8 mouse cellular contexts compared by ENCODE assay signal in genomic region chrX:13071776-13072460, GRCm38 (mm10). TPM values are rescaled to one million over a fixed set of nuclear protein-coding genes. Genes with fewer than 3 reads are reported as not detected.
A peak's percentile ranks its signal among the peaks of the same experiment; 100 is the strongest.
DNase-seq lines count a peak whose midpoint lies in the region; ATAC-seq and TF ChIP-seq lines count a peak whose summit lies in the region.

No protein-coding gene starts in this region.

- H3K4me3 ChIP-seq in embryonic facial prominence, embryonic 14.5 days (ENCODE audit: low read depth, low read length) = peak overlapping the region; percentile 70
- peak overlapping the region; percentile 67 for H3K4me3 ChIP-seq in kidney, embryonic 14.5 days (ENCODE audit: low read length)
- peak overlapping the region; percentile 68 for H3K4me3 ChIP-seq in limb, embryonic 15.5 days
- H3K4me3 ChIP-seq in midbrain, postnatal 0 days (ENCODE audit: low read depth, low read length) = peak overlapping the region; percentile 65

- H3K9ac ChIP-seq in embryonic facial prominence, embryonic 14.5 days (ENCODE audit: low read depth, low read length) = peak overlapping the region; percentile 88
- H3K9ac ChIP-seq in kidney, embryonic 14.5 days (ENCODE audit: low read depth, low read length) = peak overlapping the region; percentile 88
- H3K9ac ChIP-seq in limb, embryonic 15.5 days = peak overlapping the region; percentile 69
- H3K9ac ChIP-seq in midbrain, postnatal 0 days (replicated peaks; ENCODE audit: low read length, poor library complexity, severe bottlenecking) = peak overlapping the region; percentile 81

- peaks cover 11% of the 10 kb centered on the region; the same call in 1 of the 2 replicates for H3K27me3 ChIP-seq in embryonic facial prominence, embryonic 14.5 days (replicated peaks; ENCODE audit: control insufficient read depth, insufficient read depth, low read length)
- no peaks in the 10 kb centered on the region for H3K27me3 ChIP-seq in kidney, embryonic 14.5 days (ENCODE audit: control insufficient read depth, insufficient read depth, low read length)
- peaks cover 17% of the 10 kb centered on the region; the same call in 1 of the 2 replicates for H3K27me3 ChIP-seq in limb, embryonic 15.5 days
- no peaks in the 10 kb centered on the region for H3K27me3 ChIP-seq in midbrain, postnatal 0 days (ENCODE audit: insufficient read depth, low read length)

- peak overlapping the region; percentile 55 for H3K4me2 ChIP-seq in embryonic facial prominence, embryonic 14.5 days (ENCODE audit: low read depth, low read length)
- peak overlapping the region; percentile 19 for H3K4me2 ChIP-seq in kidney, embryonic 14.5 days (replicated peaks; ENCODE audit: low read depth, low read length)
- peak overlapping the region; percentile 14; the same call in 1 of the 2 replicates for H3K4me2 ChIP-seq in limb, embryonic 15.5 days
- H3K4me2 ChIP-seq in midbrain, postnatal 0 days (ENCODE audit: low read depth, low read length, poor library complexity, severe bottlenecking) = peak overlapping the region; percentile 38

- peak overlapping the region; percentile 94 for H3K27ac ChIP-seq in embryonic facial prominence, embryonic 14.5 days (replicated peaks; ENCODE audit: low read depth, low read length)
- peak overlapping the region; percentile 93 for H3K27ac ChIP-seq in kidney, embryonic 14.5 days (ENCODE audit: low read depth, low read length)
- H3K27ac ChIP-seq in limb, embryonic 15.5 days = peak overlapping the region; percentile 94
- peak overlapping the region; percentile 95 for H3K27ac ChIP-seq in midbrain, postnatal 0 days (ENCODE audit: low read depth, low read length)

- 15% methylated on average over 15 of the region's 67 CpGs for WGBS in embryonic facial prominence, embryonic 14.5 days
- 19% methylated on average over 41 of the region's 67 CpGs for WGBS in kidney, embryonic 14.5 days
- 14% methylated on average over 57 of the region's 67 CpGs for WGBS in limb, embryonic 15.5 days
- WGBS in midbrain, postnatal 0 days = 17% methylated on average over 54 of the region's 67 CpGs

- H3K4me1 ChIP-seq in embryonic facial prominence, embryonic 14.5 days (ENCODE audit: control insufficient read depth, insufficient read depth, low read length) = no peaks in the 10 kb centered on the region
- H3K4me1 ChIP-seq in kidney, embryonic 14.5 days (ENCODE audit: control insufficient read depth, insufficient read depth, low read length) = no peaks in the 10 kb centered on the region
- no peaks in the 10 kb centered on the region for H3K4me1 ChIP-seq in limb, embryonic 15.5 days
- H3K4me1 ChIP-seq in midbrain, postnatal 0 days (ENCODE audit: insufficient read depth, low read length) = no peaks in the 10 kb centered on the region

- ATAC-seq in embryonic facial prominence, embryonic 14.5 days (ENCODE audit: low read depth) = peak; percentile 45
- peak; percentile 50 for ATAC-seq in kidney, embryonic 14.5 days (ENCODE audit: low FRiP score, low TSS enrichment)
- peak; percentile 21 for ATAC-seq in limb, embryonic 15.5 days (ENCODE audit: insufficient number of reproducible peaks, low FRiP score, low TSS enrichment, low read depth)
- ATAC-seq in midbrain, postnatal 0 days (ENCODE audit: low FRiP score) = peak; percentile 24; the same call in 1 of the 2 replicates

- no peaks in the 10 kb centered on the region for H3K9me3 ChIP-seq in embryonic facial prominence, embryonic 14.5 days (ENCODE audit: control insufficient read depth, low read length)
- H3K9me3 ChIP-seq in kidney, embryonic 14.5 days (ENCODE audit: control insufficient read depth, low read length) = no peaks in the 10 kb centered on the region
- no peaks in the 10 kb centered on the region for H3K9me3 ChIP-seq in limb, embryonic 15.5 days
- H3K9me3 ChIP-seq in midbrain, postnatal 0 days (ENCODE audit: low read length) = no peaks in the 10 kb centered on the region

- DNase-seq in 3134 (ENCODE audit: extremely low read depth, insufficient read length, low spot score) = peak; percentile 83
- peak; percentile 64 for DNase-seq in adrenal gland, postnatal 25 days
- DNase-seq in embryonic facial prominence, embryonic 14.5 days (ENCODE audit: low spot score) = peak; percentile 80
- peak; percentile 58 to 67 for DNase-seq in heart, adult 9 months (ENCODE audit: low spot score in 2 of 2)
- peak; percentile 37 for DNase-seq in midbrain, postnatal 0 days (ENCODE audit: low spot score)
- DNase-seq in spleen, postnatal 14 days (ENCODE audit: low spot score in 2 of 2) = peak; percentile 47 to 60

- TF ChIP-seq CTCF in midbrain, postnatal 0 days (IDR thresholded peaks at IDR 0.05) = no peak

- H3K36me3 ChIP-seq in embryonic facial prominence, embryonic 14.5 days (ENCODE audit: control insufficient read depth, insufficient read depth, low read length) = no peaks in the 10 kb centered on the region
- no peaks in the 10 kb centered on the region for H3K36me3 ChIP-seq in kidney, embryonic 14.5 days (ENCODE audit: control insufficient read depth, insufficient read depth, low read length)
- no peaks in the 10 kb centered on the region for H3K36me3 ChIP-seq in limb, embryonic 15.5 days
- no peaks in the 10 kb centered on the region for H3K36me3 ChIP-seq in midbrain, postnatal 0 days (ENCODE audit: insufficient read depth, low read length)

RNA-seq across cellular contexts. Expression of gene Usp9x, which starts 0.6 kb away (rescaled TPM):
- 186 and 209 TPM in 2 replicates for total RNA-seq in adrenal gland, postnatal 25 days (2021)
- 54.5 and 58.9 TPM in 2 replicates for polyA plus RNA-seq in embryonic facial prominence, embryonic 14.5 days (2014; fragmentation: Nextera tagmentation; extraction: Ambion mirVana)
- polyA plus RNA-seq in kidney, embryonic 14.5 days (2014; fragmentation: Nextera tagmentation; extraction: Ambion mirVana) = 32.5 and 68.9 TPM in 2 replicates
- polyA plus RNA-seq in limb, embryonic 15.5 days (2015; fragmentation: Nextera tagmentation; extraction: Ambion mirVana) = 21.1 and 28.0 TPM in 2 replicates
- 289 and 395 TPM in 2 replicates for total RNA-seq in midbrain, postnatal 0 days (2014; rRNA removed)
- polyA plus RNA-seq in midbrain, postnatal 0 days (2015; fragmentation: Nextera tagmentation; extraction: Ambion mirVana) = 22.6 and 28.4 TPM in 2 replicates

Comparison
In these comparisons a context has a peak if more than half of its experiments do, and no peak if none do; other contexts are left out.
1. Peak in every context shown above with its lines: DNase-seq, ATAC-seq, H3K4me3 ChIP-seq and H3K27ac ChIP-seq.